Mouse (Mus musculus): ENCODE data around the gene Cts8.

Gene Cts8

GRCm38 (mm10) chr13:61255258-61255657, at the start of gene Cts8:
Gene Cts8, minus strand, starts transcription at chr13:61255358.
- H3K27me3 ChIP-seq (ENCODE audit: control insufficient read depth, insufficient read depth, low read length, poor library complexity, severe bottlenecking) = no peaks in the 10 kb centered on the region
- no peaks in the 10 kb centered on the region for H3K36me3 ChIP-seq (ENCODE audit: control insufficient read depth, insufficient read depth, low read length, poor library complexity, severe bottlenecking)
- no peak for DNase-seq (ENCODE audit: low read depth, low spot score)

GRCm38 (mm10) chr13:61288739-61289138, 33.6 kb upstream of the Cts8 start, which contains the start of gene Gm49398:
Gene Gm49398, minus strand, starts transcription at chr13:61288839.
- H3K27me3 ChIP-seq (ENCODE audit: control insufficient read depth, insufficient read depth, low read length, poor library complexity, severe bottlenecking) = no peaks in the 10 kb centered on the region
- no peak for DNase-seq (ENCODE audit: low read depth, low spot score)
- H3K36me3 ChIP-seq (ENCODE audit: control insufficient read depth, insufficient read depth, low read length, poor library complexity, severe bottlenecking) = no peaks in the 10 kb centered on the region

GRCm38 (mm10) chr13:61241076-61241947, 13.8 kb downstream of the Cts8 start:
- peak; percentile 19 for DNase-seq (ENCODE audit: low read depth, low spot score)
- no peaks in the 10 kb centered on the region for H3K36me3 ChIP-seq (ENCODE audit: control insufficient read depth, insufficient read depth, low read length, poor library complexity, severe bottlenecking)
- no peaks in the 10 kb centered on the region; the same call in 1 of the 2 replicates for H3K27me3 ChIP-seq (ENCODE audit: control insufficient read depth, insufficient read depth, low read length, poor library complexity, severe bottlenecking)

GRCm38 (mm10) chr13:61203310-61203709, 51.8 kb downstream of the Cts8 start, which contains the start of gene Cts6:
Gene Cts6, minus strand, starts transcription at chr13:61203410.
- Histone ChIP-seq H3K27me3 (ENCODE audit: control insufficient read depth, insufficient read depth, low read length, poor library complexity, severe bottlenecking) (no peaks in the 10 kb centered on the region), H3K36me3 (ENCODE audit: control insufficient read depth, insufficient read depth, low read length, poor library complexity, severe bottlenecking) (no peaks in the 10 kb centered on the region)
- DNase-seq (ENCODE audit: low read depth, low spot score) = no peak

All from splenic B cell, adult 2 months (primary cell).